Mouse (Mus musculus): ENCODE measurements around the gene Meis1. TPM values are rescaled to one million over a fixed set of nuclear protein-coding genes. Genes with fewer than 3 reads are reported as not detected.

The Meis1 gene
- polyA plus RNA-seq, 1 experiment from 2014 or later, result 41.4 TPM

DNA sequence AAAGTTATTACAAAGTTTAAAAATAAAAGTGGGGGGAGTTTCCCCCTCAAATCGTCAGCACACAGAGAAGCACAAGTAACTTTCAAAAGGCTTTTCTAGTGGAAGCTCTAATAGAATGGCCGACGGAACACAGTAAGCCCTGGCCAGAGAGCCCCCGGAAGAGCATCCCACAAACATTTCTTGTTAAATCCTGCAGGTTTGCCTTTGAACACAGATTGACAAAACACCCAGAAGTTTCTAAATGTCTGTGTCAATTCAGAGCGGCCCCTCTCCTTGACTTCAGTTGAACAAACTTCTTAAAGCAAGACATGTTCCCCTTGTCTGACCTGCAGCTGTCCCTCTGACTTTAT lies 3.4 kb downstream of the Meis1 start:
- WGBS, result 8% methylated on average over 5 of the region's 5 CpGs
- H3K27ac ChIP-seq (ENCODE audit: low read length), result no peak overlapping the region
- H3K4me2 ChIP-seq (ENCODE audit: low read length), result peak overlapping the region; percentile 57
- ATAC-seq, result no peak
- peaks cover 20% of the 10 kb centered on the region for H3K4me1 ChIP-seq (replicated peaks; ENCODE audit: control insufficient read depth, insufficient read depth, low read length)
- H3K27me3 ChIP-seq (replicated peaks; ENCODE audit: control insufficient read depth, insufficient read depth, low read length), result peaks cover 14% of the 10 kb centered on the region
- no peak overlapping the region for H3K9ac ChIP-seq (replicated peaks; ENCODE audit: low read depth, low read length)
- peak overlapping the region; percentile 47 for H3K4me3 ChIP-seq (replicated peaks; ENCODE audit: low read length)
- H3K9me3 ChIP-seq (ENCODE audit: control insufficient read depth, low read length), result no peaks in the 10 kb centered on the region
- H3K36me3 ChIP-seq (ENCODE audit: control insufficient read depth, insufficient read depth), result no peaks in the 10 kb centered on the region

DNA sequence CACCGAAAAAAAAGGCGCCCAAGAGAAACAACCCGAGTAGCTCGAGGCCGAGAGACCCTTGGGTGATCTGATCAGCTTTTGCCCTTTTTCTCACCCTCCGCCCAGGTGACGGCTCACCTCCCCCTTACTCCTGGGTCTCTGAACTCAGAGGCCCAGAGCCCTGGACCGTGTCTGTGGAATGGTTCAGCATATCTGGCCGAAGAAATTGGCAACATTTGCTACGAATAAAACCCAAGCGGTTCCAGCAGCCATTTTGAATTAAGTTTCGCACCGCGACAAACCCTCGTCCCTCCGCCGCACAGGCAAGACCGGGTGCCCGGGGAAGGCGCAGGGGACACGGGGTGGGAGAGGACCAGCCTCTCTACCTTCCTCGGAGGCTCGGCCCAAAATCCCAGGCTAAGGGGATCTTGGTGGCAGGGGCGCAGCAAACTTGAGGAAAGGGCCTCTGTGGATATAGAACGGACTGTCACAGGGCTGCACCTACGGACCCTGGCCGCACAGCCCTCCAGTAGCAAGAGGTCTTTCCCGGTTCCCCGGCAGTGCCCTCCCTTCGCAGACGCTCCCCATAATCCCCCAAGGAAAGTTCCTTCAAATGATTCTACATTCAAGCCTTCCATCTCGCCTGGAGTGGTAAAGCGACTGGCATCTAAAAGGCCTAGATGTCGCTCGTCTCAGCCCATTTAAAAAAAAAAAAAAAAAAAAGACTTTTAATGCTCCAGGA lies 4.2 kb downstream of the Meis1 start:
- H3K4me1 ChIP-seq (replicated peaks; ENCODE audit: control insufficient read depth, insufficient read depth, low read length), result peaks cover 22% of the 10 kb centered on the region
- peak overlapping the region; percentile 57 for H3K4me2 ChIP-seq (ENCODE audit: low read length)
- no peaks in the 10 kb centered on the region for H3K9me3 ChIP-seq (ENCODE audit: control insufficient read depth, low read length)
- peaks cover 17% of the 10 kb centered on the region for H3K27me3 ChIP-seq (replicated peaks; ENCODE audit: control insufficient read depth, insufficient read depth, low read length)
- H3K4me3 ChIP-seq (replicated peaks; ENCODE audit: low read length), result peak overlapping the region; percentile 47
- ATAC-seq, result no peak
- WGBS, result 8% methylated on average over 35 of the region's 35 CpGs
- no peak overlapping the region for H3K27ac ChIP-seq (ENCODE audit: low read length)
- peak overlapping the region; percentile 49 for H3K9ac ChIP-seq (replicated peaks; ENCODE audit: low read depth, low read length)
- H3K36me3 ChIP-seq (ENCODE audit: control insufficient read depth, insufficient read depth), result no peaks in the 10 kb centered on the region

DNA sequence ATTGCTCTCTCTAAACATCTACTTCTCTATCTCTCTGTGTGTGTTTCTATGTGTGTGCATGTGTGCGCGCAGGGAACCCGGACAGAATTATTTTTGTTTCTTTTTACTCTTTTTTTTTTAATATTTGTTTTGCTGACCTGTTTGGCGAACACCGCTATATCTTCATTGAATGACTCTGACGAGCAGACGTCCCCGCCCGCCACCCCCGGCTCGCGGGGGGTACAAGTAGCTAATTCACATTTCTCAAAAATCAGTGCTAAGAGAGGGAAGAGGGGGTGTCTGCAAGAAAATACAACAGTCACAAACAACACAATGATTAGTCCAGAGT lies 4.7 kb downstream of the Meis1 start:
- ATAC-seq, result no peak
- Histone ChIP-seq H3K9ac (replicated peaks; ENCODE audit: low read depth, low read length) (peak overlapping the region; percentile 49), H3K4me1 (replicated peaks; ENCODE audit: control insufficient read depth, insufficient read depth, low read length) (peaks cover 22% of the 10 kb centered on the region), H3K27me3 (replicated peaks; ENCODE audit: control insufficient read depth, insufficient read depth, low read length) (peaks cover 18% of the 10 kb centered on the region), H3K4me2 (ENCODE audit: low read length) (peak overlapping the region; percentile 57), H3K9me3 (ENCODE audit: control insufficient read depth, low read length) (no peaks in the 10 kb centered on the region), H3K36me3 (ENCODE audit: control insufficient read depth, insufficient read depth) (no peaks in the 10 kb centered on the region), H3K27ac (ENCODE audit: low read length) (no peak overlapping the region), H3K4me3 (replicated peaks; ENCODE audit: low read length) (peak overlapping the region; percentile 47)
- WGBS, result 32% methylated on average over 12 of the region's 12 CpGs

DNA sequence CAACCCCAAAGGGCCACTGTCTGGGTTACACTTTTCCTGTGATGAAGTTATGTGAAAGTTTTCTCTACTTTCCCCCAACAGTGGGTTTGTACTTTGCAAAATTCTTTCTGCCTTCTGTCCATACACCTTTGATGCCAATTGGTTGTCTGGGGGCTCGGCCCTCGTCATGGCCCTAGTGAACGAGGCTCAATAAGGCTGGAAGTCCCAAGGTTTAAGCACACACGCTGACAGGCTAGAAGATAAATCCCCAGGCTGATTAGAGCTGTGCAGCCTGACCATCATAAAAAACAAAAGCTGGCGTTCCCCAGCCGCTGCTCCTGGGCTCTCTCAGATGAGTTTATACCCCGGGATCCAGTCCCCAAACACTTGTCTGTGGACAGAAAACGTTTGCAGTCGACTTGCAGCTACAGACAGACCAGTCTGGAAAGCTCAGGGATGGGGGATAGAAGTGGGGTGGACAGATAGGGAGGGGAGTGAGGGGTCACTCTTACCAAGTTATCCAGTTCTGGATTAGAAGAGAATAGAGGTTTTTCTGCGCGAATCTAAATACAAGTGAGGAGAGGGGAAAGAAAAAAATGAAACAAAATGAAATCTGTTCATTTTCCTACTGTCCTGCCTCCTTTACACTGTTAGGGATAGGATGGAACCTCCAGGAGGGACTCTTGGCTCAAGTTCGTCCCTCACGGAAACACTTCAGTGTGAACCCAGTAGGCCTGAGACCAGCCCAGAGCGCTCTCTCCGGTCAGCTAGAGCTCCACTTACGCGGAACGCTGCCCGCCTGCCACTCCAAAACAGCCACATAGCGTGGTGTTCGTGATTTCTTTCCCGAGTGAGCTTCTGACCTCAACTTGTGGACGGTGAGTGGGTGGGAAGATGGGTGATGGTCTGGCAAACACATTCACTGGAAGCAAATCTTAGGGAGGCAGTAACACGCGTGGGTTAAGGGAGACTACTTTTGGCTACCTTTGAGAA lies 5.4 kb downstream of the Meis1 start:
- H3K27me3 ChIP-seq (replicated peaks; ENCODE audit: control insufficient read depth, insufficient read depth, low read length), result peaks cover 24% of the 10 kb centered on the region
- no peak for ATAC-seq
- peaks cover 22% of the 10 kb centered on the region for H3K4me1 ChIP-seq (replicated peaks; ENCODE audit: control insufficient read depth, insufficient read depth, low read length)
- no peak overlapping the region for H3K9ac ChIP-seq (replicated peaks; ENCODE audit: low read depth, low read length)
- H3K27ac ChIP-seq (ENCODE audit: low read length), result no peak overlapping the region
- H3K4me2 ChIP-seq (ENCODE audit: low read length), result peak overlapping the region; percentile 57
- peak overlapping the region; percentile 20 for H3K4me3 ChIP-seq (replicated peaks; ENCODE audit: low read length)
- H3K9me3 ChIP-seq (ENCODE audit: control insufficient read depth, low read length), result no peaks in the 10 kb centered on the region
- 31% methylated on average over 25 of the region's 25 CpGs for WGBS
- no peaks in the 10 kb centered on the region for H3K36me3 ChIP-seq (ENCODE audit: control insufficient read depth, insufficient read depth)

- no peak overlapping the region for H3K4me3 ChIP-seq (replicated peaks; ENCODE audit: low read length)
- no peak overlapping the region for H3K27ac ChIP-seq (ENCODE audit: low read length)
- no peaks in the 10 kb centered on the region for H3K9me3 ChIP-seq (ENCODE audit: control insufficient read depth, low read length)
- H3K4me2 ChIP-seq (ENCODE audit: low read length), result peak overlapping the region; percentile 57; the same call in 1 of the 2 replicates
- H3K27me3 ChIP-seq (replicated peaks; ENCODE audit: control insufficient read depth, insufficient read depth, low read length), result peaks cover 26% of the 10 kb centered on the region
- no peak for ATAC-seq
- 20% methylated on average over 2 of the region's 2 CpGs for WGBS
- no peaks in the 10 kb centered on the region for H3K36me3 ChIP-seq (ENCODE audit: control insufficient read depth, insufficient read depth)
- H3K4me1 ChIP-seq (replicated peaks; ENCODE audit: control insufficient read depth, insufficient read depth, low read length), result peaks cover 22% of the 10 kb centered on the region
- H3K9ac ChIP-seq (replicated peaks; ENCODE audit: low read depth, low read length), result no peak overlapping the region
Measured at GRCm38 (mm10) chr11:19012463-19013115, 6.2 kb downstream of the Meis1 start.

DNA sequence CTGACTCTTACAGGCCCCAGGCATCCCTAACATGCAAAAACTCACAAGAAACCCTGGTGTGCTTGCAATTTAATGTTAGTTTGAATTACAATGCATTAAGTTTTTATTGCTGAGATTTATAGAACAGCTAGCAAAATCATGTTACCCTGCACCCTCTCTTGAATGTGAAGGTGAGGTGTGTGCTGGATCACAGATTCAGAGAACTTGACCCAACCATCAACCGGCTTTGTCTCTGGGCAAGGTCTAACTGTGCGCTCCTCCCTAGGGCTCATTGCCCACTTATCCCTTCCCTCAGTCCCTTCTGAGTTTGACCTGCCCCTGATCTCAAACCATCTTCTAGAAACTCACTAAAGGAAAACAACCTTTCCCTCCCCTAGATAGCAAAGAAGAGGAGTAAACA lies 6.8 kb downstream of the Meis1 start:
- Histone ChIP-seq H3K9ac (replicated peaks; ENCODE audit: low read depth, low read length) (no peak overlapping the region), H3K4me2 (ENCODE audit: low read length) (no peak overlapping the region), H3K4me1 (replicated peaks; ENCODE audit: control insufficient read depth, insufficient read depth, low read length) (peaks cover 22% of the 10 kb centered on the region), H3K9me3 (ENCODE audit: control insufficient read depth, low read length) (no peaks in the 10 kb centered on the region), H3K27me3 (replicated peaks; ENCODE audit: control insufficient read depth, insufficient read depth, low read length) (peaks cover 26% of the 10 kb centered on the region), H3K36me3 (ENCODE audit: control insufficient read depth, insufficient read depth) (no peaks in the 10 kb centered on the region), H3K27ac (ENCODE audit: low read length) (no peak overlapping the region), H3K4me3 (replicated peaks; ENCODE audit: low read length) (no peak overlapping the region)
- 45% methylated on average over 2 of the region's 2 CpGs for WGBS
- no peak for ATAC-seq

- no peak overlapping the region for H3K4me3 ChIP-seq (replicated peaks; ENCODE audit: low read length)
- H3K4me2 ChIP-seq (ENCODE audit: low read length), result no peak overlapping the region
- H3K36me3 ChIP-seq (ENCODE audit: control insufficient read depth, insufficient read depth), result no peaks in the 10 kb centered on the region
- peaks cover 22% of the 10 kb centered on the region for H3K4me1 ChIP-seq (replicated peaks; ENCODE audit: control insufficient read depth, insufficient read depth, low read length)
- no peak for ATAC-seq
- no peaks in the 10 kb centered on the region for H3K9me3 ChIP-seq (ENCODE audit: control insufficient read depth, low read length)
- H3K9ac ChIP-seq (replicated peaks; ENCODE audit: low read depth, low read length), result no peak overlapping the region
- WGBS, result 45% methylated on average over 9 of the region's 9 CpGs
- no peak overlapping the region for H3K27ac ChIP-seq (ENCODE audit: low read length)
- H3K27me3 ChIP-seq (replicated peaks; ENCODE audit: control insufficient read depth, insufficient read depth, low read length), result peaks cover 28% of the 10 kb centered on the region
Measured at GRCm38 (mm10) chr11:19011108-19011805, 7.5 kb downstream of the Meis1 start.

GRCm38 (mm10) chr11:19010396-19010811 lies 8.4 kb downstream of the Meis1 start:
- Histone ChIP-seq H3K27me3 (replicated peaks; ENCODE audit: control insufficient read depth, insufficient read depth, low read length) (peaks cover 29% of the 10 kb centered on the region), H3K9me3 (ENCODE audit: control insufficient read depth, low read length) (no peaks in the 10 kb centered on the region), H3K4me1 (replicated peaks; ENCODE audit: control insufficient read depth, insufficient read depth, low read length) (peaks cover 16% of the 10 kb centered on the region), H3K36me3 (ENCODE audit: control insufficient read depth, insufficient read depth) (no peaks in the 10 kb centered on the region), H3K9ac (replicated peaks; ENCODE audit: low read depth, low read length) (no peak overlapping the region), H3K4me3 (replicated peaks; ENCODE audit: low read length) (no peak overlapping the region), H3K27ac (ENCODE audit: low read length) (no peak overlapping the region), H3K4me2 (ENCODE audit: low read length) (peak overlapping the region; percentile 30)
- ATAC-seq, result no peak
- WGBS, result 16% methylated on average over 14 of the region's 14 CpGs
